Mouse (Mus musculus): Measurements from ENCODE around the gene 2010315B03Rik. TPM values are rescaled to one million over a fixed set of nuclear protein-coding genes. Genes with fewer than 3 reads are reported as not detected.
"Not testable (repeated sequence)": the region's sequence is repeated elsewhere in the genome, so short reads cannot be mapped to it uniquely, and the experiment has no call there.

Gene 2010315B03Rik
- polyA plus RNA-seq, 1 experiment from 2014 or later: 6.6 TPM

- Histone ChIP-seq H3K4me1 (ENCODE audit: control insufficient read depth, insufficient read depth, low read length) (no peaks in the 10 kb centered on the region), H3K9ac (ENCODE audit: low read depth, low read length) (no peak overlapping the region), H3K9me3 (replicated peaks; ENCODE audit: control insufficient read depth, low read length) (peaks cover 19% of the 10 kb centered on the region), H3K4me2 (no peak overlapping the region), H3K27me3 (ENCODE audit: control insufficient read depth, insufficient read depth, low read length) (no peaks in the 10 kb centered on the region), H3K36me3 (ENCODE audit: control insufficient read depth, insufficient read depth, low read length) (peaks cover 29% of the 10 kb centered on the region), H3K4me3 (ENCODE audit: low read depth, low read length) (no peak overlapping the region), H3K27ac (ENCODE audit: low read depth, low read length) (no peak overlapping the region)
- ATAC-seq (replicated peaks; ENCODE audit: insufficient number of reproducible peaks, low FRiP score, low TSS enrichment): no peak
Measured at GRCm38 (mm10) chr9:124273172-124273571, 39.3 kb downstream of the 2010315B03Rik start.

GRCm38 (mm10) chr9:124267929-124268328 is 44.6 kb downstream of the 2010315B03Rik start:
- Histone ChIP-seq H3K9me3 (replicated peaks; ENCODE audit: control insufficient read depth, low read length) (peaks cover 13% of the 10 kb centered on the region), H3K4me2 (no peak overlapping the region), H3K9ac (ENCODE audit: low read depth, low read length) (no peak overlapping the region), H3K4me3 (ENCODE audit: low read depth, low read length) (no peak overlapping the region), H3K27ac (ENCODE audit: low read depth, low read length) (no peak overlapping the region), H3K4me1 (ENCODE audit: control insufficient read depth, insufficient read depth, low read length) (no peaks in the 10 kb centered on the region), H3K36me3 (ENCODE audit: control insufficient read depth, insufficient read depth, low read length) (peaks cover 22% of the 10 kb centered on the region), H3K27me3 (ENCODE audit: control insufficient read depth, insufficient read depth, low read length) (no peaks in the 10 kb centered on the region)
- ATAC-seq (replicated peaks; ENCODE audit: insufficient number of reproducible peaks, low FRiP score, low TSS enrichment): no peak
- 29% methylated on average over 2 of the region's 2 CpGs for WGBS (ENCODE audit: insufficient replicate concordance)

GRCm38 (mm10) chr9:124267493-124267892 is 45.0 kb downstream of the 2010315B03Rik start:
- no peak overlapping the region for H3K4me2 ChIP-seq
- ATAC-seq (replicated peaks; ENCODE audit: insufficient number of reproducible peaks, low FRiP score, low TSS enrichment): no peak
- H3K27me3 ChIP-seq (ENCODE audit: control insufficient read depth, insufficient read depth, low read length): no peaks in the 10 kb centered on the region
- peaks cover 13% of the 10 kb centered on the region for H3K9me3 ChIP-seq (replicated peaks; ENCODE audit: control insufficient read depth, low read length)
- H3K36me3 ChIP-seq (ENCODE audit: control insufficient read depth, insufficient read depth, low read length): peaks cover 22% of the 10 kb centered on the region
- no peaks in the 10 kb centered on the region for H3K4me1 ChIP-seq (ENCODE audit: control insufficient read depth, insufficient read depth, low read length)
- H3K4me3 ChIP-seq (ENCODE audit: low read depth, low read length): no peak overlapping the region
- no peak overlapping the region for H3K9ac ChIP-seq (ENCODE audit: low read depth, low read length)
- H3K27ac ChIP-seq (ENCODE audit: low read depth, low read length): no peak overlapping the region

GRCm38 (mm10) chr9:124262987-124263717 is 49.3 kb downstream of the 2010315B03Rik start:
- H3K4me1 ChIP-seq (ENCODE audit: control insufficient read depth, insufficient read depth, low read length): no peaks in the 10 kb centered on the region
- H3K9me3 ChIP-seq (replicated peaks; ENCODE audit: control insufficient read depth, low read length): no peaks in the 10 kb centered on the region
- H3K27me3 ChIP-seq (ENCODE audit: control insufficient read depth, insufficient read depth, low read length): no peaks in the 10 kb centered on the region
- H3K9ac ChIP-seq (ENCODE audit: low read depth, low read length): no peak overlapping the region
- no peaks in the 10 kb centered on the region for H3K36me3 ChIP-seq (ENCODE audit: control insufficient read depth, insufficient read depth, low read length)
- no peak overlapping the region for H3K27ac ChIP-seq (ENCODE audit: low read depth, low read length)
- no peak for ATAC-seq (replicated peaks; ENCODE audit: insufficient number of reproducible peaks, low FRiP score, low TSS enrichment)
- H3K4me2 ChIP-seq: no peak overlapping the region
- 66% methylated on average over 4 of the region's 4 CpGs for WGBS (ENCODE audit: insufficient replicate concordance)
- no peak overlapping the region for H3K4me3 ChIP-seq (ENCODE audit: low read depth, low read length)

GRCm38 (mm10) chr9:124258067-124258556 is 54.4 kb downstream of the 2010315B03Rik start:
- H3K27me3 ChIP-seq (ENCODE audit: control insufficient read depth, insufficient read depth, low read length): no peaks in the 10 kb centered on the region
- H3K4me3 ChIP-seq (ENCODE audit: low read depth, low read length): no peak overlapping the region
- H3K4me1 ChIP-seq (ENCODE audit: control insufficient read depth, insufficient read depth, low read length): no peaks in the 10 kb centered on the region
- no peak overlapping the region for H3K9ac ChIP-seq (ENCODE audit: low read depth, low read length)
- H3K4me2 ChIP-seq: no peak overlapping the region
- no peaks in the 10 kb centered on the region for H3K36me3 ChIP-seq (ENCODE audit: control insufficient read depth, insufficient read depth, low read length)
- no peak overlapping the region for H3K27ac ChIP-seq (ENCODE audit: low read depth, low read length)
- H3K9me3 ChIP-seq (replicated peaks; ENCODE audit: control insufficient read depth, low read length): peaks cover 14% of the 10 kb centered on the region
- no peak for ATAC-seq (replicated peaks; ENCODE audit: insufficient number of reproducible peaks, low FRiP score, low TSS enrichment)
- 76% methylated on average over 4 of the region's 4 CpGs for WGBS (ENCODE audit: insufficient replicate concordance)

GRCm38 (mm10) chr9:124257200-124258066 is 55.1 kb downstream of the 2010315B03Rik start:
- Histone ChIP-seq H3K9me3 (replicated peaks; ENCODE audit: control insufficient read depth, low read length) (peaks cover 14% of the 10 kb centered on the region), H3K4me1 (ENCODE audit: control insufficient read depth, insufficient read depth, low read length) (no peaks in the 10 kb centered on the region), H3K27me3 (ENCODE audit: control insufficient read depth, insufficient read depth, low read length) (no peaks in the 10 kb centered on the region), H3K36me3 (ENCODE audit: control insufficient read depth, insufficient read depth, low read length) (no peaks in the 10 kb centered on the region), H3K4me2 (no peak overlapping the region), H3K4me3 (ENCODE audit: low read depth, low read length) (no peak overlapping the region), H3K9ac (ENCODE audit: low read depth, low read length) (no peak overlapping the region), H3K27ac (ENCODE audit: low read depth, low read length) (no peak overlapping the region)
- peak; percentile 52; the same call in 1 of the 2 replicates for ATAC-seq (replicated peaks; ENCODE audit: insufficient number of reproducible peaks, low FRiP score, low TSS enrichment)
- WGBS (ENCODE audit: insufficient replicate concordance): 53% methylated on average over 1 of the region's 1 CpGs

- peak; percentile 82 for ATAC-seq (replicated peaks; ENCODE audit: insufficient number of reproducible peaks, low FRiP score, low TSS enrichment)
- H3K9ac ChIP-seq (ENCODE audit: low read depth, low read length); H3K36me3 ChIP-seq (ENCODE audit: control insufficient read depth, insufficient read depth, low read length); H3K4me1 ChIP-seq (ENCODE audit: control insufficient read depth, insufficient read depth, low read length); H3K27ac ChIP-seq (ENCODE audit: low read depth, low read length); H3K4me3 ChIP-seq (ENCODE audit: low read depth, low read length); H3K4me2 ChIP-seq; H3K27me3 ChIP-seq (ENCODE audit: control insufficient read depth, insufficient read depth, low read length): not testable (repeated sequence)
- 18% methylated on average over 1 of the region's 1 CpGs for WGBS (ENCODE audit: insufficient replicate concordance)
- H3K9me3 ChIP-seq (replicated peaks; ENCODE audit: control insufficient read depth, low read length): peaks cover 14% of the 10 kb centered on the region
Measured at GRCm38 (mm10) chr9:124256271-124257199, 56.0 kb downstream of the 2010315B03Rik start.

- Histone ChIP-seq H3K4me1 (ENCODE audit: control insufficient read depth, insufficient read depth, low read length) (no peaks in the 10 kb centered on the region), H3K27me3 (ENCODE audit: control insufficient read depth, insufficient read depth, low read length) (no peaks in the 10 kb centered on the region), H3K27ac (ENCODE audit: low read depth, low read length) (no peak overlapping the region), H3K4me2 (no peak overlapping the region), H3K4me3 (ENCODE audit: low read depth, low read length) (no peak overlapping the region), H3K9ac (ENCODE audit: low read depth, low read length) (no peak overlapping the region), H3K36me3 (ENCODE audit: control insufficient read depth, insufficient read depth, low read length) (no peaks in the 10 kb centered on the region), H3K9me3 (replicated peaks; ENCODE audit: control insufficient read depth, low read length) (peaks cover 4% of the 10 kb centered on the region)
- ATAC-seq (replicated peaks; ENCODE audit: insufficient number of reproducible peaks, low FRiP score, low TSS enrichment): no peak
Measured at GRCm38 (mm10) chr9:124251438-124251837, 61.1 kb downstream of the 2010315B03Rik start.
